ENCODE assay signal across 12 mouse cellular contexts in the genomic region with DNA sequence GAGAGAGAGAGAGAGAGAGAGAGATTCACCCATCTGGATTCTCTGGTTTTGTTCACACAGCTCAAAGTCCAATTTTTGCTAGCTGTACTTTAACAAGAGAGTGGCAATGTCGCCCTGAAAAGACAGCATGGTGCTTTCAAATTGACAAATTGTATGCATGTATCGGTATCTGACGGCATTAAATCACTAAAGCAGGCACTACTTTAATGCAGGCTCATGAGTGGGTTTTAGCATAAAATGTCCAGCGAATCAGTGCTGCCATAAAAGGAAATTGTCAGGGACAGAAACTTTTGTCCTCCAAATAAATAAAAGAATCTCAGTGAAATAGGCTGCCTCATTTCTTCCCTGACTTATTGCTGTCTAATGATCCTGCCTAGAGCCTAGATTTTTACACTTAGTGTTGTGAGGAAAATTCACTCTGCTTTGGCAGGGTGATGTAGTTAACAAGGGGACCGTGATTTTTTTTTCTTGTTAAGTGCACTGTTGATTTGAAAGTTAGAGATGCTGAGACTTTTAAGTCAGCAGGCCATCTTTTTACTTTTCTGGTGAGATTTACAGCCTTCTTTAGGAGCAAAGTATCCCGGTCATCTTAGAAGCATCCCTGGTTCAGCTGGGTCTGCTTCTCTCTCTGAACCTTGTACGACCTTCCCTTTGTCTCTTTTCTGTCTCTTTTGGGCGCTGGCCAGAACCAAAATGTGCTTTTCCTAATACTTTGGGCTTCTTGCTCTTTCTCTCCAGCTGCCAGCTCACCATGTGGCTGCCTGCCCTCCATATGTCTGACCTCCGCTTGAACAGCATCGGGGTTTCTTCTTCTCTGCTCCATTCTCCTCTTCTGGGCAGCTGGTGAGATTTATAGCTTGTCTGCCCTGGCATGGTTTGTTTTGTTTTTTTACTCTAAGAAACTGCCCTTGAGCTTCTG.
A peak's percentile ranks its signal among the peaks of the same experiment; 100 is the strongest.
DNase-seq lines count a peak whose midpoint lies in the region; ATAC-seq and TF ChIP-seq lines count a peak whose summit lies in the region.
"Had no signal": no experiment of that assay in that cellular context is flagged by ENCODE, and none has a peak within 500 bp of the region (broad histone marks: within the 10 kb centered on the region; RNA-seq: fewer than 3 reads in every experiment).

No protein-coding gene starts in this region.

- ATAC-seq in intestine, embryonic 14.5 days (replicated peaks; ENCODE audit: low FRiP score, low TSS enrichment, low read depth): no peak
- ATAC-seq in intestine, embryonic 15.5 days: no peak
- no peak for ATAC-seq in liver, embryonic 12.5 days

- no peak overlapping the region for H3K4me2 ChIP-seq in intestine, embryonic 14.5 days (ENCODE audit: low read length)
- H3K4me2 ChIP-seq in intestine, embryonic 15.5 days (replicated peaks): no peak overlapping the region
- H3K4me2 ChIP-seq in liver, embryonic 12.5 days: no peak overlapping the region
- H3K4me2 ChIP-seq: lung, embryonic 15.5 days had no signal

- H3K27me3 ChIP-seq in intestine, embryonic 14.5 days (replicated peaks; ENCODE audit: control insufficient read depth, insufficient read depth, low read length): no peaks in the 10 kb centered on the region
- no peaks in the 10 kb centered on the region for H3K27me3 ChIP-seq in intestine, embryonic 15.5 days (replicated peaks)
- no peaks in the 10 kb centered on the region for H3K27me3 ChIP-seq in limb, embryonic 10.5 days (ENCODE audit: low read depth, poor library complexity, severe bottlenecking)
- no peaks in the 10 kb centered on the region for H3K27me3 ChIP-seq in liver, embryonic 12.5 days (replicated peaks)
- H3K27me3 ChIP-seq: lung, embryonic 15.5 days had no signal

- no peak for TF ChIP-seq CTCF in brain, embryonic 14.5 days (IDR thresholded peaks at IDR 0.05; ENCODE audit: borderline replicate concordance, extremely low read depth, insufficient read depth, insufficient read length)

- TF ChIP-seq POLR2A in brain, embryonic 14.5 days (IDR thresholded peaks at IDR 0.05; ENCODE audit: borderline replicate concordance, extremely low read depth, insufficient read depth, insufficient read length, poor library complexity, severe bottlenecking): no peak

- H3K36me3 ChIP-seq in intestine, embryonic 14.5 days (ENCODE audit: control insufficient read depth, insufficient read depth, low read length): no peaks in the 10 kb centered on the region
- H3K36me3 ChIP-seq in intestine, embryonic 15.5 days: no peaks in the 10 kb centered on the region
- H3K36me3 ChIP-seq in limb, embryonic 10.5 days: no peaks in the 10 kb centered on the region
- no peaks in the 10 kb centered on the region for H3K36me3 ChIP-seq in liver, embryonic 12.5 days
- H3K36me3 ChIP-seq: G1E; lung, embryonic 15.5 days had no signal

- no peaks in the 10 kb centered on the region for H3K9me3 ChIP-seq in intestine, embryonic 14.5 days (ENCODE audit: control insufficient read depth, low read length)
- no peaks in the 10 kb centered on the region for H3K9me3 ChIP-seq in intestine, embryonic 15.5 days
- no peaks in the 10 kb centered on the region for H3K9me3 ChIP-seq in limb, embryonic 10.5 days (replicated peaks)
- H3K9me3 ChIP-seq in liver, embryonic 12.5 days (replicated peaks): no peaks in the 10 kb centered on the region
- H3K9me3 ChIP-seq: lung, embryonic 15.5 days had no signal

- 44% methylated on average over 10 of the region's 10 CpGs for WGBS in intestine, embryonic 14.5 days
- 44% methylated on average over 10 of the region's 10 CpGs for WGBS in intestine, embryonic 15.5 days
- WGBS in limb, embryonic 10.5 days: 56% methylated on average over 10 of the region's 10 CpGs
- WGBS in liver, embryonic 12.5 days (ENCODE audit: insufficient replicate concordance): 62% methylated on average over 10 of the region's 10 CpGs

- H3K27ac ChIP-seq in intestine, embryonic 14.5 days (ENCODE audit: low read depth): peak overlapping the region; percentile 38; the same call in 1 of the 2 replicates
- no peak overlapping the region for H3K27ac ChIP-seq in intestine, embryonic 15.5 days
- no peak overlapping the region for H3K27ac ChIP-seq in limb, embryonic 10.5 days
- no peak overlapping the region for H3K27ac ChIP-seq in liver, embryonic 12.5 days
- H3K27ac ChIP-seq: lung, embryonic 15.5 days had no signal

- peak; percentile 5 for DNase-seq in adrenal gland, adult 2 months
- no peak for DNase-seq in adrenal gland, postnatal 25 days
- DNase-seq in intestine, embryonic 14.5 days (ENCODE audit: low spot score): no peak
- DNase-seq in brain, embryonic 14.5 days (ENCODE audit: low read depth): peak; percentile 71
- peak; percentile 32 for DNase-seq in limb, embryonic 10.5 days (ENCODE audit: low spot score)
- DNase-seq in urinary bladder, adult 2 months (ENCODE audit: low spot score): no peak
- DNase-seq: heart, postnatal 36 days; thymus, postnatal 4 days had no signal

- H3K4me3 ChIP-seq in intestine, embryonic 14.5 days (ENCODE audit: low read depth, low read length): no peak overlapping the region
- H3K4me3 ChIP-seq in intestine, embryonic 15.5 days (replicated peaks): no peak overlapping the region
- no peak overlapping the region for H3K4me3 ChIP-seq in limb, embryonic 10.5 days
- H3K4me3 ChIP-seq in liver, embryonic 12.5 days: no peak overlapping the region
- H3K4me3 ChIP-seq: lung, embryonic 15.5 days had no signal

- peaks cover 7% of the 10 kb centered on the region for H3K4me1 ChIP-seq in intestine, embryonic 14.5 days (replicated peaks; ENCODE audit: control insufficient read depth, insufficient read depth, low read length)
- 0 out of 2 replicates have a peak, but pooled peaks cover 2% of the 10 kb centered on the region for H3K4me1 ChIP-seq in intestine, embryonic 15.5 days (replicated peaks)
- H3K4me1 ChIP-seq in limb, embryonic 10.5 days: peaks cover 10% of the 10 kb centered on the region
- H3K4me1 ChIP-seq in liver, embryonic 12.5 days: no peaks in the 10 kb centered on the region

- no peak overlapping the region for H3K9ac ChIP-seq in intestine, embryonic 14.5 days (ENCODE audit: low read length)
- H3K9ac ChIP-seq in intestine, embryonic 15.5 days: no peak overlapping the region
- no peak overlapping the region for H3K9ac ChIP-seq in liver, embryonic 12.5 days
- H3K9ac ChIP-seq: lung, embryonic 15.5 days had no signal

Comparison
In these comparisons a context has a peak if more than half of its experiments do, and no peak if none do; other contexts are left out.
1. DNase-seq: peak in adrenal gland, adult 2 months (single experiment), brain, embryonic 14.5 days (single experiment) and limb, embryonic 10.5 days (single experiment); none in adrenal gland, postnatal 25 days (single experiment), intestine, embryonic 14.5 days (single experiment) and urinary bladder, adult 2 months (single experiment).